ENCODE assay signal across 13 mouse cellular contexts in genomic region chr17:33487652-33488051, GRCm38 (mm10). TPM values are rescaled to one million over a fixed set of nuclear protein-coding genes. Genes with fewer than 3 reads are reported as not detected.
DNase-seq lines count a peak whose midpoint lies in the region; ATAC-seq lines count a peak whose summit lies in the region.
"Had no signal": no experiment of that assay in that cellular context is flagged by ENCODE, and none has a peak within 500 bp of the region (broad histone marks: within the 10 kb centered on the region; RNA-seq: fewer than 3 reads in every experiment).

No protein-coding gene starts in this region.

- DNase-seq in adrenal gland, postnatal 10 days = peak; percentile 17
- DNase-seq in adrenal gland, adult 8-10 months = no peak
- peak; percentile 62 for DNase-seq in hindbrain, embryonic 14.5 days (ENCODE audit: low spot score)
- DNase-seq in hindbrain, embryonic 10.5 days (ENCODE audit: low spot score) = no peak
- DNase-seq in right cerebral cortex, postnatal 10 days (ENCODE audit: low spot score in 2 of 2) = peak; percentile 29 to 37
- DNase-seq in right cerebral cortex, adult 2 months (ENCODE audit: low spot score in 2 of 2) = no peak
- no peak for DNase-seq in thymus, adult 18-20 months
- DNase-seq: adrenal gland, adult 2 months had no signal

- no peak overlapping the region for H3K4me3 ChIP-seq in hindbrain, embryonic 14.5 days (replicated peaks; ENCODE audit: low read length)
- no peak overlapping the region for H3K4me3 ChIP-seq in hindbrain, embryonic 10.5 days
- no peak overlapping the region for H3K4me3 ChIP-seq in liver, embryonic 12.5 days
- H3K4me3 ChIP-seq: hindbrain, embryonic 15.5 days had no signal

- no peaks in the 10 kb centered on the region for H3K4me1 ChIP-seq in hindbrain, embryonic 14.5 days (replicated peaks; ENCODE audit: control insufficient read depth, insufficient read depth, low read length)
- no peaks in the 10 kb centered on the region for H3K4me1 ChIP-seq in hindbrain, embryonic 10.5 days (replicated peaks)
- no peaks in the 10 kb centered on the region for H3K4me1 ChIP-seq in liver, embryonic 12.5 days
- H3K4me1 ChIP-seq: hindbrain, embryonic 15.5 days had no signal

- no peak overlapping the region for H3K27ac ChIP-seq in hindbrain, embryonic 14.5 days
- H3K27ac ChIP-seq in hindbrain, embryonic 10.5 days = no peak overlapping the region
- H3K27ac ChIP-seq in liver, embryonic 12.5 days = no peak overlapping the region
- H3K27ac ChIP-seq: hindbrain, embryonic 15.5 days; liver, embryonic 14.5 days had no signal

- H3K9ac ChIP-seq in hindbrain, embryonic 14.5 days = no peak overlapping the region
- no peak overlapping the region for H3K9ac ChIP-seq in liver, embryonic 12.5 days
- H3K9ac ChIP-seq: hindbrain, embryonic 15.5 days; liver, embryonic 14.5 days had no signal

- H3K27me3 ChIP-seq in hindbrain, embryonic 14.5 days (ENCODE audit: control insufficient read depth, insufficient read depth, low read length) = no peaks in the 10 kb centered on the region
- no peaks in the 10 kb centered on the region for H3K27me3 ChIP-seq in hindbrain, embryonic 10.5 days (ENCODE audit: insufficient read depth, poor library complexity, severe bottlenecking)
- no peaks in the 10 kb centered on the region; the same call in 1 of the 2 replicates for H3K27me3 ChIP-seq in liver, embryonic 12.5 days (replicated peaks)
- H3K27me3 ChIP-seq: hindbrain, embryonic 15.5 days had no signal

- no peak overlapping the region for H3K4me2 ChIP-seq in hindbrain, embryonic 14.5 days (replicated peaks)
- no peak overlapping the region for H3K4me2 ChIP-seq in liver, embryonic 12.5 days
- H3K4me2 ChIP-seq: hindbrain, embryonic 15.5 days had no signal

- H3K9me3 ChIP-seq in hindbrain, embryonic 14.5 days (ENCODE audit: control insufficient read depth, low read length) = no peaks in the 10 kb centered on the region
- H3K9me3 ChIP-seq in hindbrain, embryonic 10.5 days = no peaks in the 10 kb centered on the region
- no peaks in the 10 kb centered on the region for H3K9me3 ChIP-seq in liver, embryonic 12.5 days (replicated peaks)
- H3K9me3 ChIP-seq: G1E; hindbrain, embryonic 15.5 days had no signal

- no peak for ATAC-seq in hindbrain, embryonic 14.5 days (ENCODE audit: low FRiP score)
- ATAC-seq in liver, embryonic 12.5 days = no peak

- no peaks in the 10 kb centered on the region for H3K36me3 ChIP-seq in hindbrain, embryonic 14.5 days (replicated peaks; ENCODE audit: control insufficient read depth, insufficient read depth)
- no peaks in the 10 kb centered on the region for H3K36me3 ChIP-seq in hindbrain, embryonic 10.5 days
- no peaks in the 10 kb centered on the region for H3K36me3 ChIP-seq in liver, embryonic 12.5 days
- H3K36me3 ChIP-seq: G1E; hindbrain, embryonic 15.5 days had no signal

- 100% methylated on average over 1 of the region's 1 CpGs for WGBS in hindbrain, embryonic 14.5 days
- 100% methylated on average over 1 of the region's 1 CpGs for WGBS in hindbrain, embryonic 10.5 days
- 86% methylated on average over 1 of the region's 1 CpGs for WGBS in liver, embryonic 12.5 days (ENCODE audit: insufficient replicate concordance)

RNA-seq across cellular contexts. Expression of gene Adamts10, which starts 36.4 kb away (rescaled TPM):
- total RNA-seq in adrenal gland, postnatal 10 days (2021) = 10 to 100 TPM; 37.1 to 56.8 TPM
- total RNA-seq in adrenal gland, adult 8-10 months (2022) = 10 to 100 TPM; 26.5 to 40.7 (median 30.1) TPM
- polyA plus RNA-seq in hindbrain, embryonic 14.5 days (2014; fragmentation: Nextera tagmentation; extraction: Ambion mirVana) = 47.7 and 59.0 TPM in 2 replicates
- 40.5 and 42.4 TPM in 2 replicates for polyA plus RNA-seq in hindbrain, embryonic 10.5 days (2016; fragmentation: Nextera tagmentation; extraction: Ambion mirVana)
- polyA plus RNA-seq in liver, embryonic 12.5 days (2016; fragmentation: Nextera tagmentation; extraction: Ambion mirVana) = 12.3 and 13.7 TPM in 2 replicates

RNA-seq across cellular contexts. Expression of gene Actl9, which starts 55.0 kb away (rescaled TPM):
- under 1 TPM in 1 of 2 experiments, not detected in 1; 0.18 TPM for total RNA-seq in adrenal gland, postnatal 10 days (2021)
- not detected for total RNA-seq in adrenal gland, adult 8-10 months (2022)
- not detected in 2 replicates for polyA plus RNA-seq in hindbrain, embryonic 14.5 days (2014; fragmentation: Nextera tagmentation; extraction: Ambion mirVana)
- not detected in 2 replicates for polyA plus RNA-seq in hindbrain, embryonic 10.5 days (2016; fragmentation: Nextera tagmentation; extraction: Ambion mirVana)
- polyA plus RNA-seq in liver, embryonic 12.5 days (2016; fragmentation: Nextera tagmentation; extraction: Ambion mirVana) = not detected in 2 replicates
- total RNA-seq: adrenal gland, adult 2 months; left cerebral cortex, adult 18-20 months had no signal
- polyA plus RNA-seq: G1E; hindbrain, embryonic 15.5 days had no signal

Comparison
In these comparisons a context has a peak if more than half of its experiments do, and no peak if none do; other contexts are left out.
1. DNase-seq: peak in adrenal gland, postnatal 10 days (single experiment), hindbrain, embryonic 14.5 days (single experiment) and right cerebral cortex, postnatal 10 days (2 of 2); none in adrenal gland, adult 8-10 months (single experiment), hindbrain, embryonic 10.5 days (single experiment), right cerebral cortex, adult 2 months (0 of 2) and thymus, adult 18-20 months (0 of 2).